Mouse (Mus musculus): ENCODE data around the gene Cdk15. TPM values are rescaled to one million over a fixed set of nuclear protein-coding genes. Genes with fewer than 3 reads are reported as not detected.

The Cdk15 gene
- 0.36 TPM in 1 of 2 replicates, not detected in the other for total RNA-seq (2021)
- long read RNA-seq: 0 reads

GRCm38 (mm10) chr1:59256751-59257231 is at the start of gene Cdk15:
Gene Cdk15 (plus strand): TSS chr1:59256906.
- peak; percentile 22 for DNase-seq

DNA sequence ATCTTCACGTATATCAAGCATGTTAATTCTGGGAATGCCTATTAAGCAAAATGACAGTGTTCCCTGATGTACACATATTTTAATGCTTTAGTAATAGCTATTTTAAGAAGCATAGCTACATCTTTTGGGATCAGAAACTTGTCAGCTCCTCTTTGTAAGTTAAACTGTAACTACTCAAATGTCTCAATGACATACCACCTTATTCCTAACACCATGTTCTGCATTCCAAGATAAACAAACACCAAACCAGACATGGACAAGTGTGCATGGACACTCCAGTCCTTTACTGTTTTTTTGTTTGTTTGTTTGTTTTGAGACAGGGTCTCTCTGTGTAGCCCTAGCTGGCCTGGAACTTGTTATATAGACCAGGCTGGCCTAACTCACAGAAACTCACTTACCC is 48.4 kb upstream of the Cdk15 start:
- no peak for DNase-seq

GRCm38 (mm10) chr1:59211651-59212050 is 45.1 kb upstream of the Cdk15 start:
- no peak for DNase-seq

GRCm38 (mm10) chr1:59212076-59212779 is 44.5 kb upstream of the Cdk15 start:
- DNase-seq: no peak

- no peak for DNase-seq
These were observed 43.8 kb upstream of the Cdk15 start for GRCm38 (mm10) chr1:59212951-59213350.

DNA sequence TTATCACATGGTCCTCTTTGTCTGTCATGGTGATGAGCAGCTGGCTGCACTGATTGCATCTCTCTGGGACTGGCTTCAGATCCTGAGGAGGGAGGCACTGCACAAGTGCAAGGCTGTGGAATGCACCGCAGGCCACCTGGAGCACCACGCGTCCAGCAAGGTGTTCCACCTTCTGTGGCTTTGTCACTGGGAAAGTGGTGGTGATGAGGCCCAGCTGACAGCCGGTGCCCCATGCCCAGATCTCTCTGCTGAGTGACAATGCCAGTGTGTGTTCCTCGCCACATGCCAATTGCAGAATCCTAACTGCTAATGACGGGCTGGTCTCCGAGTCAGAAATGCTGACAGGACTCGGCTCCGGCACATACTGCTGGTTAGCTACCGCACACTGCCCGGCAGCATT is 41.3 kb upstream of the Cdk15 start:
- no peak for DNase-seq

GRCm38 (mm10) chr1:59220371-59220770 is 36.3 kb upstream of the Cdk15 start:
- no peak for DNase-seq

DNA sequence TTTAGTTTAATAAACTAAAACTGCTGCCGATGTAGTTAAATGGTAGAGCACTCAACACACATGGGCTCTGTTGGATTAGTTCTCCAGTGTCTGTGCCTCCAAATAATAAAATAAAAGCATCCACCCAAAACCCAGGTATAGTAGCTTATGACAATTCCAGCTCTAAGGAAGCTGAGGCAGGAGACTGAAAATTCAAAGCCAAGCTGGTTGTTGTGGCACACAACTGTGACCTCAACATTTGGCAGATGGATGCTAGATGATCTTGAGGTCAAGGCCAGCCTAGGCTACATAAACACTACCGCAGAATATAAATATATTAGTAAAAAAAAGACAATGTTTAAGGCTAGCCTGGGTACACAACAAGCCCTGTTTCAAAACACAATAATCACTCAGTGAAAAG is 35.1 kb upstream of the Cdk15 start:
- DNase-seq: no peak

DNA sequence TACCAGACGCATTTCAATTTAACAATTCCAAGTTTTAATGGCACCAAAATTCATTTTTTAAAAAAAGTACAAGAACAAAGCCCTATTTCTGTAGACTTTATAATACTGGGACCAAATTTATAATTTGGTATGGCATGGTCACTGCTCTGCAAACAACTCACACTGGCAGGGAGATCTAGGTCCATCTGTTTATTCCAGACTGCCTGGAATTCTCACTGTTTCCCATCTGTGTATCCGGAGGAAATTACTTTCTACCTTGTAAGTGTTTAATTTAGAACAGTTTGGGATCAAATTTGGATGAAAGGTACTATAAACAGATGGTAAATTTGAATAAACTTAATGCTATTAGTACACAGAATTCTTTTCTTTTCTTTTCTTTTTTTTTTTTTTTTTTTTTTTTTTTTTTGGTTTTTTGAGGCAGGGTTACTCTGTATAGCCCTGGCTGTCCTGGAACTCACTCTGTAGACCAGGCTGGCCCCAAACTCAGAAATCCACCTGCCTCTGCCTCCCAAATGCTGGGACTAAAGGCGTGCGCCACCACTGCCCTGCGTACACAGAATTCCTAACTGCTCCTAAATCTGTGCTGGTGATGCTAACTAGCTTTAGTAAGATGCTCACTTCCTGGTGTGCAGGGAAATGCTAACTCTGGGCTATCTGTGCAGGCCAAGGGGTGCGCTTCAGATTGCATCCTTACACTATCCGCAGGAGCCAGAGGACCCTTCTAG is 34.4 kb upstream of the Cdk15 start:
- DNase-seq: no peak

DNA sequence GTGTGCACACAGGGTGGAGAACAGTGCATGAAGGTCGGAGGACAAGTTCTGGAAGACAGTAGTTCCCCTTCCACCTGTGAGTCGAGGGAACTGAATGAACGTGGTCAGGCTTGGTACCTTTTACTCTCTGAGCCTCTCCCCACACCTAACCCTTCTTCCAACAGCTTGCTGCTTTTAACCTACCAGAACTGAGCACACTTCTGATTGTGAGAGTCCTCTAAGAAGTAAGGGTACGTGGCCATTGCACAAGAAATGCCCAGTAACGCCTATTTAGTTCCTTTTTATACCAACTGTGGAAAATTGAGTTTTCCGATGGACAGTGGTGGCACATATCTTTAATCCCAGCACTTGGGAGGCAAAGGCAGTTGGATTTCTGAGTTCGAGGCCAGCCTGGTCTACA is 28.2 kb upstream of the Cdk15 start:
- no peak for DNase-seq

GRCm38 (mm10) chr1:59229187-59229586 is 27.5 kb upstream of the Cdk15 start:
- no peak for DNase-seq

DNA sequence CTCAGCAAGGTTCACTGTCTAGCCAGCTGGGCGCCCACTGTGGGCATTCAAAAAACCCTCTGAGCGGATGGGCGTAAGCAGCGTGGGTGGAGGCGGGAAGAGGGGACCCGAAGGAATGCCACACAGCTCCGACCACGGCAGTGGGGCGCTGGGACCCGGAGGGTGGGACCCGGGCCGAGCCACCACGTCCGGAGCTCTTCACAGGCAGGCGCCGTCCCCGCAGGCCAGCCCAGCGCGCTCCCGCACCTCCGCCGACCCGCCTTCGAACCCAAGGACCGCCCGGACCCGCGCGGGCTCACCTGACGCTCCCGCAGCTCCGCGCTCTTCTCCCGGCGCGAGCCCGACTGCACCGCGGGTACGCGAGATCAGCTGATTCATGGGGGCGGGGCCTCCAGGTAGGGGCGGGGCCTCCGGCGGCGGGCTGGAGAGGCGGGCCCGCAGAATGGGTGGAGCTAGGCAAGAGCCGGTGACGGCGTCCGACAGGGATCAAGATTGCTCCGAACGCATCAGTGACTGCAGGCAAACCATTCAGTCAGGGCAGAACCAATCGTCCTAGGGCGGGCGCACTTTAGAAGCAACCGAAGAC is 19.8 kb upstream of the Cdk15 start, which contains the start of gene Als2:
Gene Als2 (minus strand): TSS at position 376 of the 586 bp plus-strand sequence.
- DNase-seq: peak; percentile 99

DNA sequence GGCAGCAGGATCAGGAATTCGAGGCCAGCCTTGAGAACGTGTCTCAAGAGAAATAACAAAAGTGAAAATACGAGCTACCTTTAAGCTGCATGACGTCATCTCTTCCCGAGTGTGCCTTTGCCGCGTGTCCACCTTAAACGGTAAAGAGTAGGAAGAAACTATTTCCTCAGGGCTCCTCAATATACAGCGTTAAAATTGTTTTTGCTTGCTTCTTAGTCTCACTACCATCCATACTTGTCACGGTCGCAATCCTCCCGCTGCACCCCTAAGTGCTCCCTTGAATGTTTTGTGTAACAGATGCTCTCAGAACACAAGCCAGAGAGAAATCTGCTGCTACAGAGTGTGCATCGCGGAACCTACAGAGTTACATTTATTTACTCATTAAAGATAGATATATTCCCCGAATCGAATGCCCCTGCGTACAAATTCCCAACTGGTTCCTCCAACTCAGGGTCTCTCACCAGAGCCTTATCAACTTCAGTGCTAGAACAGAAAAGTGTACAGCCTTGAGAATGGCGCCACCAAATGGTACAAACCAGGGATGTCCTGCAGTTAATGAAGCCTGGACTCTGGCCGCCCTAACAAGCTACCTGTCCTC is 19.0 kb upstream of the Cdk15 start:
- peak; percentile 54 for DNase-seq

DNA sequence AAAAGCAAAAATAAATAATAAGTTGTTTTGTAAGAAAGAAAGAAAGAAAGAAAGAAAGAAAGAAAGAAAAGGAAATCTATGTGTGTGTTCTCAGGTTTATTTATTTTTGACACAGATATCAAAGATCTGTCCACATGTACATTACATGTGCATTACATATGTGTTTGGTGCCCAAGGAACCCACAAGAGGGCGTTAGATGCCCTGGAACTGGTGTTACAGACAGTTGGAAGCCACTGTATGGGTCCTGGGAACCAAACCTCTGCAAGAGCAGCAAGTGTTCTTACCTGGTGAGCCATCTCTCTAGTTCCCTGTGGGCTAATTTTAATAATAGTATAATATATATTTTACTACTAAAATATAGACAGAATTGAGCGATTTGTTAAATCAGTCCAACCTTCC is 12.9 kb upstream of the Cdk15 start:
- DNase-seq: no peak

GRCm38 (mm10) chr1:59247602-59248001 is 9.1 kb upstream of the Cdk15 start:
- peak; percentile 52 for DNase-seq

DNA sequence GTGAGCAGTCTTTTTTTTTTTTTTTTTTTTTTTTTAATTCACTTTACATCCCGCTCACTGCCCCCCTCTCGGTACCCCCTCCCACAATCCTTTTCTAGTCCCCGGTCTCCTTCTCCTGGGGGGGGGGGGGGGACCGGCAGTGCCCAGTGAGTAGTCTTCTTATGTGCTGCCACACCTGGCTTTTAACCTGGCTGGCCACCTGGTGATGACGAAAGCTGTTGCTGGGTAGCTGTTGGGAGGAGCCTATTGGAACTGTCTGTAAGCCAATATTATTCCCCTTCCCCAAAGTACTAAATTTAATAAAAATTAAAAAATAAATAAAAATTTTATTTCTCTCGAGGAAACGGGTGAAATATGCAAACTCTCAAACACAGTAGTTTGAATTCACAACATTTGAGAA is 3.9 kb upstream of the Cdk15 start:
- DNase-seq: no peak

DNA sequence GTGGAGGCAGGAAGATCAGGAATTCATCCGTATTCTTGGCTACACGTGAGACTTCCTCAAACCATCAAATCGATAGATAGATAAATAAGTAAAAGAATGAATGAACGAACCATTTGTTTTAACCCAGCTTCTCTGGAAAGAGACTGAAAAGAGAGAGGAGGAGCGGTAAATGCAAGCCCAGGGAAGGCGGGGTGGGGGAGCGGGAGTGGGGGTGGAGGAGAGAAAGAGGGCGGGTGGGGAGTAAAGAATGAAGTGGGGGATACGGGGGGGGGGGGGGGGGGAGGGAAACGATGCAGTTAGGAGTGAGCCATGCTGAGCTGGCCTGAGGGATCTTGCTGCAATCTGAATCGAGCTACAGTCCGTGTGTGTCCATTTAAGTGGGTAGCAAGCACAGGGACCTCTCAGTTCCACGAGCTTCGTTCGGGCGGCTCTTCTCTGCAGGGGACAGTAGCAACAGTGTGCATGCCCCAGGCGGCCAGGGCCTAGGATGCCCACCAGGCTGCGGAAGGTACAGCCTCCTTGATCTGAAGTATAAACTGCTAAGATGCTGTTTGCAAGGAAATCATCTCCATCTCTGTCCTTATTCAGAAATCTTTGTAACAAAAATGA is 3.3 kb upstream of the Cdk15 start:
- DNase-seq: peak; percentile 5

- DNase-seq: no peak
These were observed 1.0 kb downstream of the Cdk15 start for GRCm38 (mm10) chr1:59257736-59258135.

GRCm38 (mm10) chr1:59268931-59269330 is 12.2 kb downstream of the Cdk15 start:
- DNase-seq: no peak

DNA sequence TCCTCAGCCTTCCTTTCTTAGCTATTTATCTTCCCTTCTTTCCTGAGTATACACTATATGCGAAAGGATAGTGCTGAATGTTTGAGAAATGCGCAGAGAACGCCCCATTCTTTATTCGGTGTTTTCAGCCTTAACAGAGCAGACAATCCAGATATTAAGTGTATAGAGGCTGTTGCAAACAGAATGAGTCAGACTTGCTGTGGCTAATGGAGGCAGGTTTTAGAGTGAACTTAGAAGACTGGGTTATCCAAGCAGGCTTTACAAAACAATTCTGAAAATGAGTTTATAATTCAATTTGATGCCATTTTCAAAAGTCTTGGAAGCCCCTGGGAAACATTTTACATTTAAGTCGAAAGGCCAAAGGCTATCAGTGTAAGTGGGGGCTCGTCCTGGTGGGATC is 12.8 kb downstream of the Cdk15 start:
- DNase-seq: no peak

DNA sequence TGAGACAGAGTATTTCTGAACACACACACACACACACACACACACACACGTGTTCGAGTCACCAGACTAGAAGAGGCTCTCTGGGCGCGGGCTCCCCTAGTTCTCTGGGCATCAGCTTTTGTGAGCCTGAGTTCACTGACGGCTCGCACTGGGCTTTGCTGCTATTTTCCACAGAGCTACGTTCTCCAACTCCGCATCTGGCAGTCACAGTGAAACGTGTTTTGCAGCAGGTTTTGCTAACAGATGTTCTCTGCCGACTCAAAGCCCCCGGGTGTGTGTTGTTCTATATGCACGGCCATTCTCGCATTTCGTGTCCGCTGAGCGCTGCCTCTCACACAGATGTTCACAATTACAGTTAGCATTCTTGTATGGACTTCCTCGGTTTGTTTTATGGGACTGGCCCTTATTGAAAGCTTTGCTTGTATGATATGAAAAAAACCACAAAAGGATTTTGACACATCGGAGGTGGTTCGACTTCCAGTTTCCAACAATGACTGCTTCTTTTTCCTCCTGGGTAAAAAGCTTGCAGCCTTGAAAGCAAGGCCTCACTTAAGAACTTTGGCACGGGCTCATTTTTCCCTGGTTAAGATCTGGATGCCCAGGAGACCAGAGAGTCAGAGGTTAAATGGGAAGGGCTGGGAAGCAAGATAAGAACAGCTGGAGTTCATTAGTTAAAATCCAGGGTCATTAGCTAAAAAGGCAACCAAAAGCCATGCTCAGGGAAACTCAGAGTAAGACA is 13.4 kb downstream of the Cdk15 start:
- DNase-seq: no peak

DNA sequence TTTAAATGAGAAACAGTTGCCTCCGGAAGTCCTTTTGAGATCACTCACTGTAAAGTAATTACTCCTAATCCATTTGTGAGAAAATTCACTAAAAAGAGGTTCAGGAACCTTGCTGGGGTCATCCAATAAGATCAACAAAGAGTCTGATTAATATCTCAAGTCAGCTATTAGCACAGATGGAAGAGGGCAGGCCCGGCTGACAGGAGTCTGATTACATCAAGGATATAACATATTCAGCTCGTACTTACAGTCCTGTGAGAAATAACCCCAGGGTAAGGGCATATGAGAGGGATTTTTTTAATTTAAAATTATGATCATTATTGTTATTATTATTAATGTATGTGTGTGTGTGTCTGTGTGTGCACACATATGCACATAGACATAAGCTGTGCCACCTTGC is 15.5 kb downstream of the Cdk15 start:
- DNase-seq: no peak
